Mouse (Mus musculus): ENCODE measurements at regions not wholly inside any gene's neighbourhood (a gene's known extent, or its start where the extent isn't known, plus 50 kb on each side); places are given as distances from the start of the nearest gene placed in this dataset.

GRCm38 (mm10) chr13:70178073-70178491, 375.9 kb downstream of the Med10 start:
- no peak for TF ChIP-seq POLR2A (IDR thresholded peaks at IDR 0.05; ENCODE audit: low read depth, low read length)
- TF ChIP-seq CTCF (conservative IDR thresholded peaks at IDR 0.05; ENCODE audit: insufficient read depth, insufficient read length, low read depth, low read length), result no peak

Measured in kidney, adult 2 months (tissue).